Mouse (Mus musculus): Measurements from ENCODE around the gene Btn2a2.

GRCm38 (mm10) chr13:23498653-23499052, 10.0 kb upstream of the Btn2a2 start:
- TF ChIP-seq CTCF (IDR thresholded peaks at IDR 0.05; ENCODE audit: borderline replicate concordance, control insufficient read depth, extremely low read depth, insufficient read depth, low read length, poor library complexity) (no peak), POLR2A (IDR thresholded peaks at IDR 0.05; ENCODE audit: control insufficient read depth, extremely low read depth, insufficient read depth, low read length, poor library complexity) (no peak)

Data from thymus, adult 2 months (tissue).